Mouse (Mus musculus): ENCODE results near the gene Fxyd1.
A peak's percentile ranks its signal among the peaks of the same experiment; 100 is the strongest.

Gene Fxyd1

GRCm38 (mm10) chr7:31057071-31057470 lies at the start of gene Fxyd1:
Gene Fxyd1, minus strand, starts transcription at chr7:31057199.
- DNase-seq, result no peak

GRCm38 (mm10) chr7:31106166-31106565 lies 49.2 kb upstream of the Fxyd1 start:
- DNase-seq, result no peak

- DNase-seq, result peak; percentile 74 to 85
Observed at GRCm38 (mm10) chr7:31105061-31105768, 48.2 kb upstream of the Fxyd1 start.

GRCm38 (mm10) chr7:31100786-31101185 lies 43.8 kb upstream of the Fxyd1 start:
- DNase-seq, result no peak

- no peak for DNase-seq
Observed at GRCm38 (mm10) chr7:31099612-31099982, 42.6 kb upstream of the Fxyd1 start.

- peak in 1 of 2 experiments; percentile 53 for DNase-seq
Observed at GRCm38 (mm10) chr7:31098697-31099611, 42.0 kb upstream of the Fxyd1 start.

- DNase-seq, result peak; percentile 91 to 95
Observed at GRCm38 (mm10) chr7:31097583-31098248, 40.7 kb upstream of the Fxyd1 start.

- no peak for DNase-seq
Observed at GRCm38 (mm10) chr7:31096892-31097564, 40.0 kb upstream of the Fxyd1 start.

GRCm38 (mm10) chr7:31094774-31095501 lies 37.9 kb upstream of the Fxyd1 start:
- DNase-seq, result peak; percentile 50 to 71

- DNase-seq, result no peak
Observed at GRCm38 (mm10) chr7:31089721-31090120, 32.7 kb upstream of the Fxyd1 start.

- no peak for DNase-seq
Observed at GRCm38 (mm10) chr7:31088206-31088605, 31.2 kb upstream of the Fxyd1 start.

GRCm38 (mm10) chr7:31087262-31087661 lies 30.3 kb upstream of the Fxyd1 start:
- no peak for DNase-seq

GRCm38 (mm10) chr7:31086175-31086755 lies 29.3 kb upstream of the Fxyd1 start:
- no peak for DNase-seq

GRCm38 (mm10) chr7:31085171-31085570 lies 28.2 kb upstream of the Fxyd1 start:
- no peak for DNase-seq

GRCm38 (mm10) chr7:31084140-31084539 lies 27.1 kb upstream of the Fxyd1 start:
- DNase-seq, result no peak

GRCm38 (mm10) chr7:31082831-31083588 lies 26.0 kb upstream of the Fxyd1 start:
- peak; percentile 73 to 75 for DNase-seq

GRCm38 (mm10) chr7:31082106-31082505 lies 25.1 kb upstream of the Fxyd1 start:
- DNase-seq, result no peak

GRCm38 (mm10) chr7:31081106-31081505 lies 24.1 kb upstream of the Fxyd1 start:
- DNase-seq, result peak; percentile 52 to 53

- no peak for DNase-seq
Observed at GRCm38 (mm10) chr7:31080611-31081010, 23.6 kb upstream of the Fxyd1 start.

GRCm38 (mm10) chr7:31079670-31080069 lies 22.7 kb upstream of the Fxyd1 start:
- DNase-seq, result no peak

Data from cerebellum, postnatal 25 days (tissue).